Mouse (Mus musculus) E14TG2a.4 (cell line): ENCODE measurements around the gene Uqcc1.
A peak's percentile ranks its signal among the peaks of the same experiment; 100 is the strongest.

ENCODE experiments used
- CTCF ChIP-seq: conservative IDR thresholded peaks from 2 replicates; pipeline ENCODE4 v1.5.1; 2014; ENCODE audit warnings: low read length
- NANOG ChIP-seq: IDR thresholded peaks from 2 replicates; pipeline ENCODE4 v1.6.1; 2014; ENCODE audit warnings: borderline replicate concordance, low read length, mixed read lengths
- POU5F1 ChIP-seq: IDR thresholded peaks from 2 replicates; pipeline ENCODE4 v1.6.1; 2014; ENCODE audit warnings: low read length, borderline replicate concordance

DNA sequence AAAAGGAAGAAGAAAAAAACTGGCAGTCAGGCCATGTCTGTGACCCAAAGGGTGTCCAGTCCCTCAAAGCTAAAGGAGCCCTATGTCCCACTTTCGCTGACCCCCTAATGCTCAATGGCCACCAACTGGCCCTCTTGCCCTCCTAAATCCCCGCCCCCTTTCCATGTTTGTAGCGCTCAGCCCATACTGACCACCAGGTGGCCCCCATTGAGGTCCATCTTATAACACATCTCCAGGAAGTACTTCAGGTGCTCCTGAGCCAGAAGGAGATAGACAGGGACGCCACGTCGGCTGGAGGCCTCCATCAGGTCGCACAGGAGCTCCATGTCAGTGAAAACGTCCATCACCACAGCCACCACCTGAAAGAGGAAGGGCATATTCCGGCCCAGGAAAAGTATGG lies 98.8 kb downstream of the Uqcc1 start:
- TF ChIP-seq CTCF (peak; percentile 31), NANOG (no peak), POU5F1 (no peak)
